Mouse (Mus musculus): ENCODE measurements at regions not wholly inside any gene's neighbourhood (a gene's known extent, or its start where the extent isn't known, plus 50 kb on each side); places are given as distances from the start of the nearest gene placed in this dataset.

DNA sequence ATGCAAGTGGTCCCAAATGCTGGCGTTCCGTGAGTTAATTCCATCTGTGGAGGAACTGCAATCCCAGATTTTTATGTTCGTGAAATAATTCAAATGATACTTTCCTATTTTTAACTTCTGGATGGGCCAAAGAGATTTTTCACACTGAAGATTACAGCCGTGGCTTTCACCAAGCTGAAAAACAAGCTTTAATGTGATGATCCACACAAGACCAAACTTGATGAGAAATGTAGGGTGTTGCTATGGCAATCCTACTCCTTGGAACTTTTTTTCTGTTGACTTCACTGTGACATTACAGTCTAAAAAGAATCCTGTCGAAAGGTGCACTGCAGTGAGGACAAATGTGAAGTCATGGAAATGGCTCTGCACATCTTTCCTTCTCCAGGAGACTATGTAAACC, 100.1 kb upstream of the Snx7 start:
- peak in 1 of 2 experiments; percentile 15 for DNase-seq (ENCODE audit: low spot score in 2 of 2)
- intact Hi-C loops (cut with DNase I), result loop anchor here (10.0 kb wide), 1 partner anchor 224 kb away; no protein-coding TSS in a partner anchor

DNA sequence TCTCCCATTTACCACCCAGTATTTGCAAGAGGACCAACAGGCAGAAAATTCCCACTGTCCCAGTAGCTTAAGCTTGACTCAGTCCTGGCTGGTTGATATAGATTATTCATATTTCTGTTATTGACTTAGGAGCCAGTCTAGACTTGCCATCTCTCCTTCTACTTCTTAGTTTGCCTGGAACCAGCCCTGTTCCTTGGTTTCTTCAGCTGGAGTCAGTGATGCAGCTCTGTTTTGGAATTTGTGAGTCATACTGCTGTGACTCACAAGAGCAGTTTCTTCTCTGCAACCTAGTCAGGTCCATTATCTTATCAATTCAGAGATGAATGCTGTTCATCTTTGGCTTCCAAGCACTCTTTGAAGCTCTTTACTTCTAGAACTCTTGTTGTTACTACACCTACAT, 69.7 kb upstream of the Snx7 start:
- intact Hi-C loops (cut with DNase I), result no loop called here
- peak; percentile 13 to 74 for DNase-seq (ENCODE audit: low spot score in 2 of 2)

DNA sequence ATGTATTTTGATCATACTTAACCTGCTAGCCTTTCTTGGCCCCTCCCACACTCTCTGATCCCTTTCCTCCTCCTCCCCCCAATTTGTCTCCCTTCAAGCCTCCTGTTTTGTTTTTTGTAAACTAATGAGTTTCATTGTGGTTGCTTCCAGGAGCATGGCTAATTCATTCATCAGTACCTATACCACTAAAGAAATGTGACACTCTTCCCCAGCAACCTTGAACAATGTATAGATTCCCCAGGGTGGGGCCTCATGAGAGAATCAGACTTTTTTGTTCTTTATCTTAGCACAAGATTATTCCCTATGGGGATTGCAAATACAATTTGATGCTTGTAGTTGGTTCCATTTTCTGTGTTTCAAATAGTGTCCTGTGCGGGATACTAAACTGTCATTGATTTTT, 58.8 kb upstream of the Snx7 start:
- no peak for DNase-seq (ENCODE audit: low spot score in 2 of 2)
- intact Hi-C loops (cut with DNase I), result no loop called here
